Mouse (Mus musculus): ENCODE measurements around the gene Ncl.

- TF ChIP-seq CTCF (IDR thresholded peaks at IDR 0.05) (no peak), EP300 (IDR thresholded peaks at IDR 0.05) (no peak)
Measured at GRCm38 (mm10) chr1:86368086-86368485, 8.9 kb upstream of the Ncl start.
